Mouse (Mus musculus) frontal cortex, postnatal 14 days (tissue): ENCODE results near the gene Ttll13.

Experiments used
- DNase-seq, 2 experiments: peaks; one replicate each; pipeline ENCODE4 v3.0.0; 2022; ENCODE audit warnings: low spot score in 2 of 2

Gene Ttll13

DNA sequence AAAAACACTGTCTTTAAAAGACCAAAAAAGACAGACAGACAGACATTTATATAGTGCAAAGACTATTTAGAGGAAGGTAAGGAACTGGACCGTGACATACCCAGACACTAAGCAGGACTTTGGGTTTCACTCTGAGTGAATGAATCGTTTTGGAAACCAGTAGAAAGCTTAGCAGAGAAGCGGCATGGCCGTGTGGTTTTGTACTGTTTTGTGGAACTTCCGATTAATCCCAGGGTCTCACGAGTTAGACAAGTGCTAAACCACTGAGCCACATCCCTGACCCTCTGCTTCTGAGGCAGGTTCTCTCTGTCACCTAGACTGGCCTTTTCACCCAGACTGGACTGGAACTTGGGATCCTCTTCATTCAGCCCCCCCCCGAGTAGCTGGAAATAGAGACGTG, 31.7 kb upstream of the Ttll13 start:
- DNase-seq: no peak

DNA sequence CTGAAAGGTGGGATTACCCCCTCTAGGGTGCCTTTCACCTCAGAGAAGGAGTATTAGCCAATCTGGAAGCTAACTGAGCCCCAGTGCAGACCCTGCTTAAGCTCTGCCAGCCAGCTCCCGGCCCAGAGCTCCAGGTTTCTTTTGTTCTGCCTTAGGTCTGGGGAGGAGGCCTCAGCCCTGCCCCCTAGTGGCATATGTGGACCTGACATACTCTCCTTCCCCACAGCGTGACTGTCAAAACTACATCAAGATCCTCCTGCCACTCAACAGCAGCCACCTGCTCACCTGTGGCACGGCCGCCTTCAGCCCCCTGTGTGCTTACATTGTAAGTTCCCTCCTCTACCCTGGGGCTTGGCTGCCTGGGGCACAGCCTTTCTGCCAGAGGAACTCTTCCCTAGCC, 30.8 kb upstream of the Ttll13 start:
- DNase-seq: peak in 1 of 2 experiments; percentile 67

DNA sequence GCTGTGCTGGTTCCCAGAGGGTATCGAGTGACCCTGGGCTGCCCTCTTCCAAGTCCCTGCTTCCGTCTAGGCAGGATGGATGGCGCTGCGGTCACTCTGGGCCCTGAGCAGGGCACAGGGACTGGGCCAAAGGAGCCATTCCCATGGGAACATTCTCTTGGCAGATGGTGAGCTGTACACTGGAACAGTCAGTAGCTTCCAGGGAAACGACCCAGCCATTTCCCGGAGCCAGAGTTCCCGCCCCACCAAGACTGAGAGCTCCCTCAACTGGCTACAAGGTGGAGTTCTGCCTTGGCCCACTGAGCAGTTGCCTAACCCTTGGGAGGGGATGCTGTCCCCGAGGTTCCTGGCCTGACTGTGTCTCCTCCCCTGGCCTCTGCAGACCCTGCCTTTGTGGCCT, 29.6 kb upstream of the Ttll13 start:
- no peak for DNase-seq

DNA sequence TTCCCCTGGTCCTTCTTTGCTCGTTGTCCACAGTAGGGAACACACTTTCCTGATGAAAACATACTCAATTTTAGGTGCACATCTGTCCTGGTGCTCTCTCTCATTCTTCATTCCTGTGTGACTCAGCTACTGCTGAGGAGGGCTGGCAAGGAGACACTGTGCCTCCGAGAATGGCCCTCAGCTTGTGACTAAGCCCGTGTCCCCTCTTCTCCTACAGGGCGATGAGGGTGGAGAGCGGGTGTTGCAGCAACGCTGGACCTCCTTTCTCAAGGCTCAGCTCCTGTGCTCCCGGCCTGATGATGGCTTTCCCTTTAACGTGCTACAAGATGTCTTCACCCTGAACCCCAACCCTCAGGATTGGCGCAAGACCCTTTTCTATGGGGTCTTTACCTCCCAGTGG, 27.5 kb upstream of the Ttll13 start:
- DNase-seq: no peak

DNA sequence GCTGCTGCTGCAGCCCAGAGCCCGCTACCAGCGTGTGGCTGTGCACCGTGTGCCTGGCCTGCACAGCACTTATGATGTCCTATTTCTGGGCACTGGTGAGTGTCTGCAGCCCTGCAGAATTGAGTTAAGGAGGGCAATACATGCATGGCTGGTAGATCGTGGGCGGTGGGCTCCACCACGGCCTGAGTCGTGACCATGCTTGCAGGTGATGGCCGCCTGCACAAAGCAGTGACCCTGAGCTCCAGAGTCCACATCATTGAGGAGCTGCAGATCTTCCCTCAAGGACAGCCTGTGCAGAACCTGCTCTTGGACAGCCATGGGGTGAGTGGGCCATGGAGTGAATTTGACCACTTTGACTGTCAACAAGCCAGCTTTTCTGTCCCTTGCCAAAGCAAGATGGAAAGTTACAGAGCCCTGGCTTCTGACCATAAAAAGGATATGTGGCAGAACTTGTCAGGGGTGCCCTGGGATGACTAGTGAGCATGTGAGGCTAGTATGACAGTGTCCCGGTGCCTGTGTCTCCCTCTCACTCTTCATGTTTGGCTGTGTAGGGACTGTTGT, 25.9 kb upstream of the Ttll13 start:
- no peak for DNase-seq

DNA sequence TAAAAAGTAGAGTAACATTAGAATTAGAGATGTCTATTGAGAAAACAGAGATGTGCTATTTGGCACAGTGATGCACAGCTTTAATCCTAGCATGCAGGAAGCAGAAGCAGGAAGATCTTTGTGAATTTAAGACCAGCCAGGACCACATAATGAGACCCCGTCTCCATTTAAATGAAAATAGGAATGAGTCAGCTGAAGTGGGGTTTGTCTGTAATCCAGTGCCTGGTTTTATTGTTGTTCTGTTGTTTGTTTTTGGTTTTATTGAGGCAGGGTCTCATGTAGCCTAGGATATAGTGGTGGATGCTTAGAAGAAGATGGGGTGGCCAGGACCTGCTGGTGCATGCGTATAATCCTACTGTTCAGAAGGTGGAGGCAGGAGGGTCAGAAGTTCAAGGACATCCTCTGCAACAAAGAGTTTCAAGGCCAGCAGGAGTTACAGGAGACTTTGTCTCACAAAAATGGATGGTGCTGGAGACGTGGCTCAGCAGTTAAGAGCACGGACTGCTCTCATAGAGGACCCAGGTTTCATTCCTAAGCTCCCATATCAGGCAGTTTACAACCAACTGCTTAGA, 24.9 kb upstream of the Ttll13 start:
- no peak for DNase-seq

DNA sequence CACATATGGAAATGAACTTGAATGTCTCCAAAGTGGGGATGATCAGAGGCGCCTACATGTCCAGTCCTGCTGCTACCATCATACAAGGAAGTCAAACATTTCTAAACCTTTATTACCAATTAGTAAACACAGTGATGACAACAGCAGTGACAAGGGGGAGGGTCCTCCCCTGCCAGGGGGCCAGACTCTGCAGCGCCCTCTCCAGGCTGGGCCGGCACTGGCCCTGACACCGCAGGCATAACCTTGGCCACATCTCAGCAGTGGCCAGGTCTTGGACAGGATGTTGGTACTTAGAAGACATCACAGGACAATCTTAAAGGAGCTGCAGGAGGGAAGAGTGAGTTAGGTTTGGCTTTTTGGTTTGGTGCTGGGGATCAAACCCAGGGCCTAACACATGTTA, 19.1 kb upstream of the Ttll13 start:
- no peak for DNase-seq

DNA sequence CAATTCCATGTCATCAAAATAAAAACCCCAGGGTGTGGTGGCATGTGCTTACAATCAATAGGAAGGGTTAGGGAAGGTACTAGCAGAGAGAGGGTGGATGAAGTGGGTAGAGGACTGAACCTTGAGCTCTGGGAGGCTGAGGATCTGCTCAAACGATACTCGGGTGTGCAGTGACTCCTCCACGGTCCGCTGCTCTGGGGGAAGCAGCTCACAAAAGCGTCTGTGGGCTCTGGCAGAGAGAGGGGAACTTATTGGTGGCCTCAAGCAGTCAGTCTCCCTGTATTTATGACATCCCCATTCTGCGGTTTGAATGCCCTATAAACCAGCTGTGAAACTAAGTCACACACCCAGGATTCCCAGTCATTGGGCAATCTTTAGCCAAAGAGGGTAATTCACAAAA, 16.0 kb upstream of the Ttll13 start:
- DNase-seq: no peak

DNA sequence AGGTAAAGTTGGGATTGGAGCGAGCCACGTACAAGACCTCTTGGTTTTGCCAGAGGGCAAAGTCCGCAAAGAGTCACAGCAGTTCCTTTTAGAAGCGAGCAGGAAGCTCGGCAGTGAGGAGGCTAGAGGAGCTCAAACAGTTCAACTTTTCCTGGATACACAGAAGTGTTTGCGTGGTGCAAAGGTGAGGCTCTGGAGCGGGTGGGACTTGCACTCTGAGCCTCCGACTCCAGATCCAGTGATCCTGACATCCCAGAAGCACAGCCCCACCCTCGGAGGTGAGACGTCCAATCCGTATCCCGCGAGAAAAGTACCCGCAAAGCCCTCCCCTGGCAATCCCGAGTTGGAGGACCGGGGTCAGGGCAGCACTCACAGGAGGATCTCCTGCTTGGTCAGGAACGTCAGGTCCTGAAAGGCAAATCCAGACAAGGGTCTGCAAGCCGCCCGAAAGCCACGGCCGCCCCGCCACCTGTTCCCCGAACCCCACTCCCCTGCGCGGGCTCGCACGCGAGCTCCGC, 14.1 kb upstream of the Ttll13 start:
- DNase-seq: no peak

DNA sequence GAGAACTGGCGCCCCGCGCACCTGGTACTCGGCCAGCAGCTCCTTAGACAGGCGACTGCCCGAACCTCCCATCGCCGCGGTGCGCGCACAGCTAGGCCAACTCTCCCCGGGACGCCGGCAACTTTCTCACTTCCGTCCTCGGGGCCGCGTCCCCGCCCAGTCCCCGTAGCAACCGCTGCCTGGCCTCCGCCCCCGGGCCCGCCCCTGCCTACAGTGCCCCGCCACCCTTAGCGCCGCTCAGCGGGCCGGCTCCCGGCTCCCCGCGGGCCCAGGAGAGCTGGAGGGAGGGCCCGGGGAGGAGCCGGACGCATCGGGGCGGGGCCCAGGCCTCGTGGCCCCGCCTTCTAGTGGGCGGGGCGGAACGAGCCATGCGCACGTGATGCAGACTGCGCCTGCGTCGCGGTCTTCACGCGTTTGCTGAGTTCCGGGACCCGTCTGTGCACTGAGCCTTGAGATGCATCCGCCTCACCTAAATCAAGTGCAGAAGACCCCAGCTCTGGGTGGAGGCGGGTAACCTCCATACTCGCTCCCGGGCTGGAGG, 13.6 kb upstream of the Ttll13 start, which contains the start of the genes Cib1 and Gdpgp1:
Cib1 (minus strand) TSS at position 325 of the 541 bp plus-strand sequence.
Gdpgp1 (plus strand) TSS at position 377 of the 541 bp plus-strand sequence.
- DNase-seq: peak; percentile 88 to 93

DNA sequence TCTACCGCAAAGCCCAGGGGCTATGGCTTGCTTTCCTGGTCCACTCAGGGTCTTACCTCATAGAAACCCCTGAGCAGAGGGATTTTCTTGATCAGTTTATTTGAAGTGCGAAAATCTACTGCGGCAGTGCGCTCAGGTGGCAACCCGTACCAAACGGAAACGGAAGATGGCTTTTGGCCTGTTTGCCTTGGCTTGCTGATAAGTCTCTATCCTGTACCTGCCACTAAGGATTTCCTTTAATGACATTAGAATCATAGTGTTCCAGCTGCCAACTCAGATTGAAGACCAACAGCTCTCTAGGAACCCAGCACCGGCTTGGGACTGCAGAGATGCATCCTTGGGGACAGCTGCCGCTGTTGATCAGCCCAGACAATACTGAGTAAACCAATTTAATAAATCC, 12.4 kb upstream of the Ttll13 start:
- DNase-seq: no peak

DNA sequence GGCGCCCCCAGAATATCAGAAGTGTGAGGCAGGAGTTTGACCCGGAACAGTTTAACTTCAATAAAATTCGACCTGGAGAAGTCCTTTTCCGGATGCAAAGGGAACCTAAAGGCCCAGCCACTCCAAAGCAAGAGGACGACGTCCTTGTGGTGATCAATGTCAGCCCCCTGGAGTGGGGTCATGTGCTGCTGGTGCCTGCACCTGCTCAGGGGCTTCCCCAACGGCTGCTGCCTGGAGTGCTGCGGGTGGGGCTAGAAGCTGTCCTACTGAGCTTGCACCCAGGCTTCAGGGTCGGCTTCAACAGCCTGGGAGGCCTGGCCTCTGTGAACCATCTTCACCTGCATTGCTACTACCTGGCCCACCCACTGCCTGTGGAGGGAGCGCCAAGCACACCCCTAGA, 7.6 kb upstream of the Ttll13 start:
- no peak for DNase-seq

DNA sequence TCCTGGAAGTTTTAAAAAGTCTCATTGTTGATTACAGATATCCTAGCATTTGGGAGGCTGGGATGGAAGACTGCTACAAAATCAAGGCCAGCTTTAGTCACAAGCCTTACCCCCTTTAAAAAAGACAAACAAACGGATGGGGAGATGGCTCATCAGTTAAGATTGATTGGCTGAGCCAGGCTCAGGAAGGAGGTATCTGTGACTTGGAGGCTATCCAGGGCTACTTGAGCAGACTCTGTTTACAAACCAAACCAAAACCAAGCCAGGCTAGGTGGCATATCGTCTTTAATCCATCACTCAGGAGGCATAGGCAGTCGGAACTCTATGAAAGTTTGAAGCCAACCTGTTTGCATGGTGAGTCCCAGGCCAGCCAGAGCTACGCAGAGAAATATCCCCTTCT, 4.5 kb upstream of the Ttll13 start:
- no peak for DNase-seq

DNA sequence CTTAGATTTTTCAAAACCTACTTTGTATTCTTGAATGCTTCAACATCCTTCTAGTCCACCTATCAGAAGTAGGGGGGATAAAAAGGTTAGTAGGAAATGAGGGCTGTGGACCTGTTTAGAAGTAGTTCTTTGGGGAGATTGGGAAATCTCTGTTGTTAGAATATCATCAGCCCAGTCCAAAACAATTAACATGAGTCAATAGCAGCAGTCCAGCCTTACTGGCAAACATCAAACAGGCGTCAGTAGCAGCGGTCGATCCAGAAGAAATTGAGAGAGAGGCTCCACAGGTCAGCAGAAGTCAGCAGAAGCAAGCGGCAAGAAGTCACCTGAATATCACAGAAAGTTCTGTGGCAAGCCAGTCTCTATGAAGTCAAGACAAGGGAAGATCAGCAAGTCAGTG, 1.3 kb upstream of the Ttll13 start:
- no peak for DNase-seq

DNA sequence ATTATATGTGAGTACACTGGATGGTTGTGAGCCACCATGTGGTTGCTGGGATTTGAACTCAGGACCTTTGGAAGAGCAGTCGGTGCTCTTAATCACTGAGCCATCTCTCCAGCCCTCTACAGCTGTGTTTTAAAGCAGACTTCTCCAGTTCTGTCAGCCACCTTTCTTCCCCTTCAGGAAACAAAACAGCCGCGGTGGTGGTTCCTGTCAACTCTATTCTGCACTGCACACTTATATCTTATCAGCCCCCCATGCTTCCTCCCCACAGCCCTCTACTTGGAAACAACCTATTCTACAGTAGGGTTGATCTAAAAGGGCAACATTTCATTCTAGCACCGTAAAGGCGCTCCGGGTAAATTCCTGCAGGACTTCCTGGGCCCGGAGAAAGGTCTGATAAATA, 683 bp downstream of the Ttll13 start:
- no peak for DNase-seq

DNA sequence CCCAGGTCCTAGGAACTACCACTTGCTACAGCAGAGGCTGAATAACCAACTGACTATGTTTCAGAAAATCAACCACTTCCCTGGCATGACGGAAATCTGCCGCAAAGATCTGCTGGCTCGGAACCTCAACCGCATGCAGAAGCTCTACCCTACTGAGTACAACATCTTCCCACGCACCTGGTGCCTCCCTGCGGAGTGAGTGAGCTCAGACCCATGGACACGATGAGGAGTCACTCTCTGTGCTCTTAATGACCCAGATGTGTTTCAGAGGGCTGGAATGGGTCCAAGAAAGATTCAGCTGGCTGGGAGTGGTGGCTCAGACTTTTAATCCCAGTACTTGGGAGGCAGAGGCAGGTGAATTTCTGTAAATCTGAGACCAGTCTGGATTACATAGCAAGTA, 6.3 kb downstream of the Ttll13 start:
- no peak for DNase-seq

DNA sequence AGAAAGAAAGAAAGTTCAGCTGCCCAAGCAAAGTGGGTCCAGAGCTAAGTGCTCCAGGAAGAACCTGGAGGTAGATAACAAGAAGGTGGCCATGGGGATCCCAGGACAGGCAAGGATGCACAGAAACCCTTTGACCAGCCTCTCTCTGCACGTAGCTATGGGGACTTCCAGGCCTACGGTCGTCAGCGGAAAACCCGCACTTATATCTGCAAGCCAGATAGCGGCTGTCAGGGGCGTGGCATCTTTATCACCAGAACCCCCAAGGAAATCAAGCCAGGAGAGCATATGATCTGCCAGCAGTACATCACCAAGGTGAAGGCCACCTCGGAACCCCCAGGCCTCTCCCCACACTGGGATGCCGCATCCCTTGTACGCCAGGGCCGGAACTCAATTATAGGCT, 6.7 kb downstream of the Ttll13 start:
- no peak for DNase-seq

DNA sequence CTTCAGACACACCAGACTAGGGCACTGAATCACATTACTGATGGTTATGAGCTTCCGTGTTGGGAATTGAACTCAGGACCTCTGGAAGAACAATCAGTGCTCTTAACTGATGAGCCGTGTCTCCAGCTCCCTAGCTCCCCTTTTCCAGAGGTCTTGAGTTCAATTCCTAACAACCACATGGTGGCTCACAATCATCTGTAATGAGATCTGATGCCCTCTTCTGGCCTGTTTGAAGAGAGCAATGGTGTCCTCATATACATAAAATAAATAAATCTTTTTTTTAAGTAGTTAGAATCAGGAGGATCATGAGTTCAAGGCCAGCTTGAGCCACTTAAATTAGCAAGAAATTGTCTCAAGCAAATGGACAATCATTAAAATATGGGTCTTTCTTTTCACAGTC, 9.8 kb downstream of the Ttll13 start:
- DNase-seq: no peak

DNA sequence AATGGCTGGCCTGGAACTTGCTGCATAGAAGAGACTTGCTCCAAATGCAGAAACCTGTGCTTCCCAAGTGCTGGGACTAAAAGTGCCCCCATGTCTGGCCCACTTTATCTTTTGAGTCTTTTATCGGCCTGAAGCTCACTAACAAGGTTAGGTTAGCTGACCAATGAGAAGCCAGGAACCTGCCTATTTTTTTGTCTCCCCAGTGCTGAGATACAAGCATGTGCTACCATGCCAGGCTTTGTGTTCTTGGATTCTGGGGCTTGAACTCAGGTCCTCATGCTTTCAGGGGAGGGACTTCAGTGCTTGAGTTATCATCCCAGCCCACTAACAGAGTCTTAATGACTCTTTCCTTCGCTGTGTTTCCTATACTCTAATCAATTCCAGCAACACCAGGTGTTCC, 11.5 kb downstream of the Ttll13 start:
- DNase-seq: no peak

DNA sequence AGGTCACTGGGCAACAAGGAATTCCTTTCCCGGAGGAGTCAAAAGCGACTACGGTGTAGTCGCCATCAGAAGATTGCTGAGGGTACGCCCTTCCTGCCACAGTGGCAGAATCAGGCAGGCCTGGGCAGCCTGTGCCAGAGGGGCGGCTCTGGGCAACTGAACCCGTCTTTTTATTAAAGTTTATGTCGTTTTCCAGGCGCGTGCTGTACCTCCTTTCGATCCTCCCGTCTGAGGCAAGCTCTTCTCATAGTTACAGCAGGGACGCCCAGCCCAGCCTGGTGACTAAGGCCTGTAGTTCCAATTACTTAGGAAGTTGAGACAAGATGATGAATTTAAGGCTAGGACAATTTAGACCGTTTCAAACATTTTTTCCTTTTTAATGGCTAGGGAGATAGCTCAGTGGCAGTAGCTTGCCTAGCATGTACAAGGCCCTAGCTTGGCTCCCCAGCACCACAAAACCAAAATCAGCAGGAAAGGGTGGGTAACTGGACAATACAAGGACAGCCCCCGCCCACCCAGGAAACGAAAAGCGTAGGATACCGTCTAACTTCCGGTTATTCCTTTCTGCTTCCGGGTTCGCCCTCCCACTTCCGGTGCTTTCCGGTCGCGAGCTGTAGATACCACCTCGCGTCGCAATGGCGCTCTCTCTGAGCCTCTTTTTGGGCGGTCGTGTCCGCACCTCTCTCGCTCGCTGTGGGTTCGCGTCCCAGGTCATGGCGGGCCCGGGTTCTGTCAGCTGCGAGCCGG, 14.6 kb downstream of the Ttll13 start, which contains the start of gene Ngrn:
Ngrn (plus strand) TSS at position 591 of the 747 bp plus-strand sequence.
- peak; percentile 62 to 71 for DNase-seq

DNA sequence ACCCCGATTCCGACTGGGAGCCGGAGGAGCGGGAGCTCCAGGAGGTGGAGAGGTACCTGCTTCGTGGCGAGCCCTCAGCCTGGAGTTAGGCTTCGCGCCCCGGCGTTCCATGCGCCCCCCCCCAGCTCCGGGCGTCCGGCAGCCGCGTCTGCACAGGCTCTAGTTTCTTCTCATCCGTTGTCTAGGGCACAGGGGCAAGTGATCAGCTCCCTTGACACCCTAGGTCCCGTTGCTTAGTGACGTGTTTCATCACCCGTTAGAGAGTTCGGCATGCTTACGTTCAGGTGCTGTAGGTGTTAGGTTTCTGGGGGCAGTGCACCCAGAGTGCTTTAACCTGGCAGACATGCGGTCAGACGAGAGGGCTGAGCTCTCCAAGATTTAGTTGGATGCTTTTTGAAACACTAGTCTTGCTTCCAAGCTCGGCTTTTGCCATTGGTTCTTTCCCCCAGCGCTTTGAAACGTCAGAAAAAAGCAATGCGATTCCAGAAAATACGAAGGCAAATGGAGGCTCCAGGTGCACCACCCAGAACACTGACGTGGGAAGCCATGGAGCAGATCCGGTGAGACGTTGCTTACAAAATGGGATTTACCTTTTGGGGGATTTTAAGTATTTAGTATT, 15.3 kb downstream of the Ttll13 start:
- peak in 1 of 2 experiments; percentile 7 for DNase-seq

DNA sequence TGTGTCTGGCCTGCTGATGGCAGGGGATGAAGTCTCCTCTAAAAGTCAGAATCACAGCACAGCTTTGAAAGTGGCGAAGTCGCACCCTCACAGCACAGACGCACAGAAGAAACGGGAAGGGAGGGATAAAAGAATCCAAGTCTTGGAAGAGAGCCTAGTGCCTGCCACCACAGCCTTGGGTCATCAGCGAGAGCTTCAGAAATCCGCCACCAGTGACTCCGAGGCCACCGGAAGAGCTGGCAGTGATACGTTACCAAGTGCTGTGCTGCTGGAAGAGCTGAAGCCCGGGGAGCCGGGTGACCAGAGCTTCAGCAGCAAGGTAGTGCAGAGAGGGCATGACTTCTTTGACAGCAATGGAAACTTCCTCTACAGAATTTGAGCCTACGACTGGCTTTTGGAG, 18.4 kb downstream of the Ttll13 start:
- no peak for DNase-seq
